Mouse (Mus musculus) embryonic facial prominence, embryonic 10.5 days (tissue): ENCODE data around the gene Kifc3. TPM values are rescaled to one million over a fixed set of nuclear protein-coding genes. Genes with fewer than 3 reads are reported as not detected.

ENCODE experiments used
- DNase-seq: peaks from one replicate; pipeline ENCODE4 v3.0.0-alpha.2; 2017; ENCODE audit warnings: low spot score
- H3K27ac ChIP-seq: fragments of 300-500 bp; sonication (generic); replicated peaks from 2 replicates; pipeline ENCODE4 v1.5.1; 2016; ENCODE audit warnings: mild to moderate bottlenecking
- H3K27me3 ChIP-seq: fragments of 300-500 bp; sonication (generic); replicated peaks from 2 replicates; pipeline ENCODE4 v1.6.1; 2016; ENCODE audit warnings: low read depth, mild to moderate bottlenecking; ENCODE audit not compliant: poor library complexity, severe bottlenecking
- H3K36me3 ChIP-seq: fragments of 300-500 bp; sonication (generic); replicated peaks from 2 replicates; pipeline ENCODE4 v1.6.1; 2016; ENCODE audit warnings: mild to moderate bottlenecking, moderate library complexity
- H3K4me1 ChIP-seq: fragments of 300-500 bp; sonication (generic); 2 replicates; pipeline ENCODE4 v1.6.1; 2016
- H3K4me3 ChIP-seq: fragments of 300-500 bp; sonication (generic); 2 replicates; pipeline ENCODE4 v1.5.1; 2016; ENCODE audit warnings: mild to moderate bottlenecking, moderate library complexity
- H3K9me3 ChIP-seq: fragments of 300-500 bp; sonication (generic); 2 replicates; pipeline ENCODE4 v1.6.1; 2016; ENCODE audit warnings: mild to moderate bottlenecking
- WGBS: fragments of 180-500 bp; shearing (Covaris S2); methylation state at CpG from one replicate; pipeline ENCODE4 v1.1.7; 2016; 5-methylcytosine and 5-hydroxymethylcytosine counted together
- polyA plus RNA-seq: library from polyadenylated mRNA; unstranded; fragments of >200 nt; fragmentation: Nextera tagmentation; extraction: Ambion mirVana; gene quantifications from 2 replicates; pipeline ENCODE4 v1.2.1, GENCODE M21; 2016

Kifc3 gene
- polyA plus RNA-seq, 1 experiment from 2014 or later, result 8.7 TPM

DNA sequence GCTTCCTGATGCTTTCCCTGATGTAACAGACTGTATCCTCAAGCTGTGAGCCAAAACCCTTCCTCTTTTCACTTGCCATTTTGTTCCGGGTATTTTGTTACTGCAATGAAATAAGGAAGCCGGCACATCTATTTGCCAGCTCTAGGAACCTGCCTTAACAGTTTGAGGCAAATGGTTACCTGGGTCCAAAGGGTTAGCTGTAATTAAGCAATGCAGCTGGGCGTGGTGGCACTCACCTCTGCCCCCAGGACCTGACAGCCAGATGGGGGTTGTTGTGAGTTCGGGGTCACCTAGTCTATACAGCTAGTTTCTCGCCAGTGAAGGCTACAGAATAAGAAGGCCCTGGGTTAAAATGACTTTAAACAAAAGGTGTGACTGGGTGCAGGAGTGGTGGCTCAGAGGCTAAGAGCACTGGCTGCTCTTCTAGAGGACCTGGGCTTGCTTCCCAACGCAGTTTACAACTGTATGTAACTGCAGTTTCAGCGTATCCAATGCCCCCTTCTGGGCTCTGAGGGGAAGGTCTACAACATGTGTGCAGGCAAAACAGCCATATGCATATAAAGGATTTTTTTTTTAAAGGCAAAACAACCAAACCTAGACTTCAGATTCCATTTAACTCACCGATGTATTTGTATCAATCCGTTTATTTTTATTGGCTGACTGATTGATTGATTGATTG, 11.0 kb downstream of the Kifc3 start:
- DNase-seq, result no peak
- H3K27ac ChIP-seq, result no peak overlapping the region
- H3K4me3 ChIP-seq, result no peak overlapping the region
- H3K36me3 ChIP-seq, result no peaks in the 10 kb centered on the region
- H3K27me3 ChIP-seq, result no peaks in the 10 kb centered on the region
- WGBS, result 86% methylated on average over 9 of the region's 9 CpGs
- H3K9me3 ChIP-seq, result no peaks in the 10 kb centered on the region
- H3K4me1 ChIP-seq, result peaks cover 4% of the 10 kb centered on the region; the same call in 1 of the 2 replicates

DNA sequence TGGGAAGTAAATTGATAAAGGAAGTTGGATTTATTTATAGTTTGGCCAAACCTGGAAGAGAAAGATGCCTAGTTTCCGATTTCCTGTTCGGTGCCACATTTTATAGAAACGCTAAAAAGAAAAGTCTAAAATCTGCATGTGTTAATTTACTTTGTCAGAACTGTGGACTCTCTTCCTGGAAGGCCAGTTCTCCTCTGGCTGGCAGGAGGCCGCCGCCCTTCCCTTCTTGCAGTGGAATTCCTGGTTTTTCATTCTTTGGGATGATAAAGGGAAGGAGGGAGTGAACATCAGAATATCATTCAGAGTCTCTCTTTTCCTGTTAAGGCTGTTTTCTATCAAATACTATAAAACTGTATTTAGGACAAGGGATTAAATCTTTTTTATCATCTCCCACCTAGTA, 15.0 kb downstream of the Kifc3 start:
- Histone ChIP-seq H3K9me3 (no peaks in the 10 kb centered on the region), H3K27ac (no peak overlapping the region), H3K4me3 (no peak overlapping the region), H3K27me3 (no peaks in the 10 kb centered on the region), H3K4me1 (peaks cover 2% of the 10 kb centered on the region; the same call in 1 of the 2 replicates), H3K36me3 (no peaks in the 10 kb centered on the region)
- 70% methylated on average over 5 of the region's 5 CpGs for WGBS
- no peak for DNase-seq

DNA sequence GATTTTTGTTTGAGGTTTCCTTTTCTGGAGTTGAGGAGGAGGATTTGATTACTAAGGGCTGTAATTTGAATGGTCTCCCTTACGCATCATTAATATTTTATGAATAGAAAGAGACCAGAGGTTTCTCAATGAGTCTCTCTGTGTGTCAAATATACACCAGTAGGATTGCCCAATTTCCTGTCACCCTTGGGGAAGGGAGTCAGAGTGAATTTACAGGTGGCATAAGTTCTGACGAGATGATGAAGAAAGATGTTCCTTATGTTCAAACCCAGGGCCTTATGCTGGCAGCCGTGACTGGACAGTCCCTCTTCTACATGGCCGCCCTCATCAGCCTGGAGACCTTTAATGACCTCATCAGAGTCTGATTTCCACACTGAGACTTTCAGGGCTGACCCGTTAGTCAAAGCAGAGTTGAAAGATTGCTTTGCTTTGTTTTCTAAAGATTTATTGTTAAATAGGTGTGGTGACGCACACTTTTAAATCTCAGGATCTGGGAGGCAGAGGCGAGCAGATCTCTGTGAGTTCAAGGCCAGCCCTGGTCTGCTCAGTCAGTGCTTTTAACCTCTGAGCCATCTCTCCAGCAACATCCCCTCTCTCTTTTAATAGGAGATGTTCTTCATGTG, 16.6 kb downstream of the Kifc3 start:
- Histone ChIP-seq H3K9me3 (no peaks in the 10 kb centered on the region), H3K36me3 (no peaks in the 10 kb centered on the region), H3K27me3 (no peaks in the 10 kb centered on the region), H3K4me3 (no peak overlapping the region), H3K4me1 (peaks cover 11% of the 10 kb centered on the region; the same call in 1 of the 2 replicates), H3K27ac (no peak overlapping the region)
- WGBS, result 82% methylated on average over 7 of the region's 7 CpGs
- no peak for DNase-seq

DNA sequence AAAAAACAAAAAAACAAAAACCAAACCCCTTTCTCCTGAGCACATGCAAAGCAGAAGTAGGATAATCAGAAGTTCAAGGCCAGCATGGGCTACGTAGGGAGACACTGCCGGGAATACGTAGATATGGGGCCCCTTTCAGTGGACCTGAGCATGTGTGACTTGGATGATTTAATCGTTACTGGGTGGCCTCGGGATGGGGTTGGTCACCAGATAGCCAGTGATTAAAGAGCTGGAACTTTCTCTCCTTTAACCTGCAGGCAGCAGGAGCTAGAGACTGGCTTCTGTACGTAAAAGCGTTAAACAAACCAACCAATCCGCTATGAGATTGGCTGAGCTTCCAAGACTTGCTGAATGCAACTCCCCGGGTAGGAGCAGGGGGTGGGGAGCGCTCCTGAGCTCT, 17.5 kb downstream of the Kifc3 start:
- Histone ChIP-seq H3K36me3 (no peaks in the 10 kb centered on the region), H3K4me3 (no peak overlapping the region), H3K27me3 (no peaks in the 10 kb centered on the region), H3K4me1 (peaks cover 11% of the 10 kb centered on the region; the same call in 1 of the 2 replicates), H3K27ac (no peak overlapping the region), H3K9me3 (no peaks in the 10 kb centered on the region)
- DNase-seq, result no peak
- 47% methylated on average over 10 of the region's 10 CpGs for WGBS

DNA sequence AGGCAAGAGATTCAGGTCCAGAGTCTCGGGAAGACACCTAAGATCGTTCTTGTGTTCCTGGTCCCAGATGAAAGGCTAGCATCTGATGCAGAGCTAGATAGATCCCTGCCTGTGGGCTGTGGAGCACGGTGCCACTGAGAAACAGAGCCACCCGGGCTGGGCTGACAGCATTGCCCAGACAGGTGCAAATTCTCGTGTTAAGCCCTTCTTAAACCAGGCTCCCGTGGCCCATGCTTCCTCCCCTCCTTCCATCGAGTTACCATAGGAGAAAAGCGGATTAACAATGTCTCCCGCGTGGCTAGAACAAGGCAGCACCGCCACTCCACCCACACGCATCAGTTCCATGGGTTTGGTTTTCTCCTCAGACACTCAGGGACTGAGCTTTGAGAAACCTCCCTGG, 18.4 kb downstream of the Kifc3 start:
- Histone ChIP-seq H3K27ac (no peak overlapping the region), H3K4me1 (peaks cover 11% of the 10 kb centered on the region; the same call in 1 of the 2 replicates), H3K27me3 (no peaks in the 10 kb centered on the region), H3K9me3 (no peaks in the 10 kb centered on the region), H3K36me3 (no peaks in the 10 kb centered on the region), H3K4me3 (no peak overlapping the region)
- 84% methylated on average over 12 of the region's 12 CpGs for WGBS
- no peak for DNase-seq

DNA sequence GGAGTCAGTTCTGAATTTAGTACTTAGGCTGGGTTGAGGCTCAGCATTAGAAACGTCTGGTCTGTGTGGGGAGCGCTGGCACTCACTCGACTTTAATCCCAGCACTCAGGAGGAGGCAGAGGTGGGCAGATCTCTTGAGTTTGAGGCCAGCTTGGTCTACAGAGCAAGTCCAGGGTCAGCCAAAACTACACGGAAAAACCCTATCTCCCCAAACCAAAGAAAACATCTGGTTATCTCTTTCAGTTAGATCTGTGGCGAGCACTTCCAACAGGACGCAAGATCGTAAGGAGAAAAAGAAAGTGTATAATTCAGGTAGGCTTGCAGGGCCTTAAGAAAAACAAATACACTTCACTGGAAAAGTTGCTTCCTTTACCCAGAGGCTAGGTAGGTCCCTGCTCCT, 20.8 kb downstream of the Kifc3 start:
- Histone ChIP-seq H3K27ac (no peak overlapping the region; the same call in 1 of the 2 replicates), H3K36me3 (no peaks in the 10 kb centered on the region), H3K4me1 (peaks cover 17% of the 10 kb centered on the region; the same call in 1 of the 2 replicates), H3K4me3 (no peak overlapping the region), H3K9me3 (no peaks in the 10 kb centered on the region), H3K27me3 (no peaks in the 10 kb centered on the region)
- 64% methylated on average over 7 of the region's 7 CpGs for WGBS
- no peak for DNase-seq

DNA sequence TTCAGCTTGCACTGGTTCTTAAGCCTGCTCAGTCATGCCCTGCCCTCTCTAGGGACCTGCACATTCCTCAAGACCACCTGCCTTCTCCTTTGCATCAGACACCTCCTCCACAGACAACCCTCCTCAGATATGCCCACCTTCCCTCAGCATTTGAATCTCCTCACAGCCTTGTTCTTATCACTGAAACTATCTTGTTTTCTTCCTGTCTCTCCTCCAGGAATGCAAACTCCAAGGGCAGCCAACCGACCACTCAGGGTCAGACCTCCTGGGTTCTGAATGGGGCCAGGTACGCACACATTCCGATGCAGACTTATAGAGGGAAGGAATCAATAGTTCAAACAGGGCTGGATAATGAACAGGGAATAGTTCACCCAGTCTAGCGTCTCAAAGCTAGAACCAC, 24.4 kb downstream of the Kifc3 start:
- H3K9me3 ChIP-seq, result no peaks in the 10 kb centered on the region
- WGBS, result 68% methylated on average over 4 of the region's 4 CpGs

DNA sequence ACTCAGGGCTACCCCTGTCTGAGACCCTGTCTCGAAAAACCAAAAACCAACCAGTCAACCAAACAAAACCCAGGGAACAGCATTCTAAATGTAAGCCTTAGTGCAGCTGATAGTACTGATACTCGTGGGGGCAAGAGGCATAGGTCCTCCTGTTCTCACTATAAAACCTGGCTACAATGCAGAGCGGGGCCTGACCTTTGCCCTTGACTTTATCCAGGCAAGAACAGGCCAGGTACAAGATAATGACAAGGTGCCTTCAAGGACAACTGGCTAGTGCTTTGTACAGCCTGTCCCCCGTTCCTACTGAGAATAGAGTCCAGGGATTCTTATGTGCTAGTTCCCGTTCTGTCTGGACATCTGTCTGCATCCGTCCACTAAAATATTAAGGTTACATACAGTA, 25.6 kb downstream of the Kifc3 start:
- 86% methylated on average over 6 of the region's 6 CpGs for WGBS
- H3K36me3 ChIP-seq, result no peaks in the 10 kb centered on the region

More for the DNA sequence above, 24.4 kb downstream of the Kifc3 start:
- DNase-seq, result no peak
- H3K27me3 ChIP-seq, result no peaks in the 10 kb centered on the region
- no peaks in the 10 kb centered on the region for H3K36me3 ChIP-seq
- H3K4me3 ChIP-seq, result no peak overlapping the region
- H3K27ac ChIP-seq, result no peak overlapping the region; the same call in 1 of the 2 replicates
- H3K4me1 ChIP-seq, result peaks cover 30% of the 10 kb centered on the region

DNA sequence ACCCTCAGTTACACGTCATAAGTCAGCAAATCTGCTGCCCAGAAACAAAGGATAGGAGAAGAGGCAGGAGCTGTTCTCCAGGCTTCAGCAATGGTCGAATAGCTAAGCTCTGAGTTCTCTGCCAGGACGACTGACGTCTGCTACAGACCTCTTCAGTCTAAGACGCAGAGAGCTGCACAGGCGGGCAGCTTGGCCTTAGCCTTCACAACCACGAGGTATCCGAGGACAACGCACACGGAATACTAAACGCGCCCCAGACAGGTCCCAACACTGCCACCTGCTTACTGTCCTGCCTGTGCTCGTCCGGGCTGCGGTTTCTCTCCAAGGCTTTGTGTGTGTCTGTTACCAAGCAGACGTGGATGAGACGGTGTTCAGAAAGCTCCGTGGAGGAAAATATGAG, 26.8 kb downstream of the Kifc3 start:
- DNase-seq, result peak; percentile 32
- 0 out of 2 replicates have a peak overlapping the region, but pooled peaks have one; percentile 35 for H3K27ac ChIP-seq
- WGBS, result 71% methylated on average over 18 of the region's 18 CpGs
- no peak overlapping the region for H3K4me3 ChIP-seq
- no peaks in the 10 kb centered on the region for H3K36me3 ChIP-seq
- H3K9me3 ChIP-seq, result no peaks in the 10 kb centered on the region
- H3K4me1 ChIP-seq, result peaks cover 19% of the 10 kb centered on the region
- H3K27me3 ChIP-seq, result no peaks in the 10 kb centered on the region

More for the DNA sequence above, 25.6 kb downstream of the Kifc3 start:
- Histone ChIP-seq H3K27me3 (no peaks in the 10 kb centered on the region), H3K4me1 (peaks cover 25% of the 10 kb centered on the region), H3K9me3 (no peaks in the 10 kb centered on the region), H3K4me3 (no peak overlapping the region), H3K27ac (no peak overlapping the region)
- no peak for DNase-seq

DNA sequence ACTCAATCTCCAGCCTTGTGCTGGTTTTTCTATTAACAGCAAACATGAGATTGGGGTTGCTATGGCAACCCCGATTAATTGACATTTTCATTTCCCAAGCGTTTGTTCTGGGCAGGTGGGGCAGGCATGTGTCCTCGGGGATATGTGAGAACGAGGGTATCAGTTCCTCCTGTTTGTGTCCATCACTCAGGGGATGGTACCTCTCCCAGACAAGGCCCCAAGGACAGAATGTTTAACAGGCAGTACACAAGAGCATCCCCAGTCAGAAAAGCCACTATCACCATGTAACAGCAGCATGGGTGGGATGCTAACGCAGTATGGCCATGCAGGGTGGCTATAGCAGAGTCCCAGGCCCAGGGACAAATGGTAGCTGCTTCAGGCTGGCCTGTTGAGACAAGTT, 27.3 kb downstream of the Kifc3 start:
- DNase-seq, result no peak
- Histone ChIP-seq H3K4me1 (peaks cover 19% of the 10 kb centered on the region), H3K36me3 (no peaks in the 10 kb centered on the region), H3K4me3 (no peak overlapping the region), H3K27me3 (no peaks in the 10 kb centered on the region), H3K9me3 (no peaks in the 10 kb centered on the region), H3K27ac (peak overlapping the region; percentile 48; the same call in 1 of the 2 replicates)
- WGBS, result 69% methylated on average over 5 of the region's 5 CpGs

DNA sequence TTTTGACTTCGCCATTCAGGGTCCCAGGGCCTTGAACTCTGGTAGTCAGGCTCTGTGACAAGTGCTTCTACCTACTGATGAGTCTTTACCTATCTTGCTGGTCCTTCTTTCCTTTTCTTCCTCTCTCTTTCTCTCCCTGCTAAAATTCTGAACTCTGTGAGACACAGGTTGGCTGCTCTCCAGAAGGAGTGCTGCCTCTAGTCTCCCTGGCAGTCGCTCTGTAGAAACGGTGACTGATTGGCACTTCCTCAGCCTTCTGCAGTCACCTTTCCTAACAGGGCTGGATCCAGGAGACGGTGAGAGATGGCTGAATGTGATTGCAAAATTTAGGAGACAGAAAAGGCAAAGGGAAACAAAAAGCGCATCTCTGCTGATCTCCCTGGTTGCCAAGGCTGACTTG, 30.2 kb downstream of the Kifc3 start:
- H3K4me3 ChIP-seq, result no peak overlapping the region
- peaks cover 23% of the 10 kb centered on the region for H3K4me1 ChIP-seq
- H3K27ac ChIP-seq, result no peak overlapping the region
- no peak for DNase-seq
- H3K27me3 ChIP-seq, result no peaks in the 10 kb centered on the region
- H3K9me3 ChIP-seq, result no peaks in the 10 kb centered on the region
- WGBS, result 84% methylated on average over 5 of the region's 5 CpGs
- no peaks in the 10 kb centered on the region for H3K36me3 ChIP-seq

DNA sequence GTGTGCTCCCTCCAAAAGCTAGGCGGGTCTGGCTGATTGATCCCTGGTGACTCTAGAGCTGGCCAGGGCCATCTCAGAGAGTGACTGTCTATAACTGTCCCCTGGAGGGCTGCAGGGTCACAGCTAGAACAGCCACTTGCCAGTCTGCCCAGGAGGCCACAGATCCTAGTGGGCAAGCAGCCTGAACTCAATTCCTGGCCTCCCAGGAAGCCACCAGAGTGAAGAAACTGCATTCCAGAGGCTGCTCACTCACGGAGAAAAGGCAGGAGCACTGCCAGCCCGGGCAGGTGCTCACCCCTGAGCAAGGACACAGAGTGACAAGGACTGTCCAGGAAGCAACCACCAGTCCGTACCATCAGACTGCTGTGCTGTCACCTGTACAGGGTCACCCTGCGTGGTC, 34.9 kb downstream of the Kifc3 start:
- DNase-seq, result no peak
- H3K4me1 ChIP-seq, result peaks cover 35% of the 10 kb centered on the region
- no peaks in the 10 kb centered on the region for H3K36me3 ChIP-seq
- H3K9me3 ChIP-seq, result no peaks in the 10 kb centered on the region
- 62% methylated on average over 5 of the region's 5 CpGs for WGBS
- no peaks in the 10 kb centered on the region for H3K27me3 ChIP-seq
- H3K27ac ChIP-seq, result peak overlapping the region; percentile 20; the same call in 1 of the 2 replicates
- H3K4me3 ChIP-seq, result no peak overlapping the region

DNA sequence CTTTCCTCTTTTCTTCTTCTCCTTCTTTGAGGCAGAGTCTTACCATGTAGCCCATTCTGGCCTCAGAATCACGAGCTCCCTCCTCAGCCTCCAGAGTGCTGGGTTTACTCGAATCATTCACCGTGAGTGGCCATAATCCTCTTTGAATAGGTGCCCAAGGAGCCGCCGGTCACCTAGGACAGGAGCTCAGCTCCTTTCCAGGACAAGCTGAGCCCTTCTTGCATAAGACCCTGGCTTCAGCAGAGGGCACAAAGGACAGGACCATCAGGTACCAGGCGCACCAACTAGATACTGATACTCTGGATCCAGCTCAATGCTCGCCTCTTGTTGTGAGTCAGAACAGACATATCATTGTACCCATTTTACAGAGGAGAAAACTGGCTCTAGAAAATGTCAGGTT, 36.2 kb downstream of the Kifc3 start:
- no peak overlapping the region for H3K27ac ChIP-seq
- H3K4me1 ChIP-seq, result peaks cover 39% of the 10 kb centered on the region
- WGBS, result 74% methylated on average over 7 of the region's 7 CpGs
- no peaks in the 10 kb centered on the region for H3K27me3 ChIP-seq
- no peaks in the 10 kb centered on the region for H3K36me3 ChIP-seq
- H3K9me3 ChIP-seq, result no peaks in the 10 kb centered on the region
- DNase-seq, result no peak
- no peak overlapping the region for H3K4me3 ChIP-seq
